Mouse (Mus musculus) ovary, postnatal 10 days (tissue): Measurements from ENCODE around the gene Ifnl2.

Source experiments
- DNase-seq: peaks from one replicate; pipeline ENCODE4 v3.0.0; 2022; ENCODE audit warnings: low spot score

Ifnl2 gene

GRCm38 (mm10) chr7:28490903-28491302 is 19.4 kb downstream of the Ifnl2 start:
- DNase-seq: no peak

GRCm38 (mm10) chr7:28490410-28490809 is 19.8 kb downstream of the Ifnl2 start:
- no peak for DNase-seq

GRCm38 (mm10) chr7:28488030-28488491 is 22.2 kb downstream of the Ifnl2 start:
- DNase-seq: no peak

GRCm38 (mm10) chr7:28484192-28484591 is 26.1 kb downstream of the Ifnl2 start:
- DNase-seq: no peak

GRCm38 (mm10) chr7:28482854-28483253 is 27.4 kb downstream of the Ifnl2 start:
- no peak for DNase-seq

- no peak for DNase-seq
Observed at GRCm38 (mm10) chr7:28478854-28479253, 31.4 kb downstream of the Ifnl2 start.

GRCm38 (mm10) chr7:28477363-28477762 is 32.9 kb downstream of the Ifnl2 start:
- no peak for DNase-seq

GRCm38 (mm10) chr7:28476191-28476590 is 34.1 kb downstream of the Ifnl2 start:
- DNase-seq: no peak

- DNase-seq: no peak
Observed at GRCm38 (mm10) chr7:28467213-28467751, 43.0 kb downstream of the Ifnl2 start.

- no peak for DNase-seq
Observed at GRCm38 (mm10) chr7:28466721-28467212, 43.5 kb downstream of the Ifnl2 start.

GRCm38 (mm10) chr7:28464416-28465212 is 45.6 kb downstream of the Ifnl2 start:
- DNase-seq: no peak

- DNase-seq: no peak
Observed at GRCm38 (mm10) chr7:28462769-28463168, 47.5 kb downstream of the Ifnl2 start.

- no peak for DNase-seq
Observed at GRCm38 (mm10) chr7:28460361-28460760, 49.9 kb downstream of the Ifnl2 start.
